Mouse (Mus musculus) layer of hippocampus, postnatal 14 days (tissue): ENCODE results near the gene Tnfrsf13c. TPM values are rescaled to one million over a fixed set of nuclear protein-coding genes. Genes with fewer than 3 reads are reported as not detected.

Source experiments
- DNase-seq, 2 experiments: peaks; one replicate each; pipeline ENCODE4 v3.0.0; 2021 to 2022; ENCODE audit warnings: low spot score in 2 of 2, mixed read lengths in 1 of 2
- microRNA-seq, 2 experiments: library from miRNA; unstranded; fragments of <30 nt; microRNA quantifications; one replicate each; pipeline ENCODE4 v1.2.0; 2021
- total RNA-seq, 2 experiments: library from RNA; stranded (reverse); gene quantifications; 2 replicates each; pipeline ENCODE4 v1.2.3; 2021

Tnfrsf13c gene
- total RNA-seq, 2 experiments from 2014 or later = 0.36 to 0.41 TPM

DNA sequence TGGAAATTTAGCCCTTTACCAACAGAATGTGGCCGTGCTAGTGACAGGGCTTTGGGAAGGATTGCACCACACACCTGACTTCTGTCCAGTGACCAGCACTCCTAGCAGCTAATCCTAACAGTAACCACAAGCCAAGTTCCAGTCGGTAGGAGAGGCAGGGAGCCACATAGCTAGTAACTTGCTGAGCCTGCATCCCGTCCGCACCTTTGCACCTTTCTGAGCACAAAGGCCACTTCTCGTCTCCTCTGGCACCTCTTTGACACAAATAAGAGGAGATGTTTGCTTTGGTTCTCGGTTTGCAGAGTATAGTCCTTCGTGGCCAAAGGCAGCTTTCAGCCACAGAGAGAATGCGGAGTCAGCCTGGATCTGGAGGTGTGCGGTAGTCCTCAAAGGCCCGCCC, 39.5 kb downstream of the Tnfrsf13c start:
- DNase-seq = no peak

DNA sequence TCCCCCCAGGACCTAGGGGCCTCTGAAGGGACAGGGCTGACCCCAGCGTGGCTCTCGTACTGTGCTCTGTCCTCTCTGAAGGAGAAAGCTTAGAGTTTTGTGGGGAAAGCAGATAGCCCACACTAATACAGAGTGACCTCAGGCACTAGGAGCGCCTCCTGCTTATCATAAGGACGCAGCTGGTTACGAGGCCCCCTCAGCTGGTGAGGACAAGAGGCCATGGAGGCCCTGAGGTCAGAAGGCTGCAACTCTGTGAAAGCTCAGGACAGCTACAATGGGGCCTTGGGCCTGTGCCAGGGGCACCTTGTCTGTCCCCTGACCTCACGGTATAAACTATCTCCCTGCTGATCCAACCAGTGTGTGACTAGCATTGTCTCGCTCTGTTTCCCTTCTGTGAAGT, 40.0 kb downstream of the Tnfrsf13c start:
- DNase-seq = no peak

DNA sequence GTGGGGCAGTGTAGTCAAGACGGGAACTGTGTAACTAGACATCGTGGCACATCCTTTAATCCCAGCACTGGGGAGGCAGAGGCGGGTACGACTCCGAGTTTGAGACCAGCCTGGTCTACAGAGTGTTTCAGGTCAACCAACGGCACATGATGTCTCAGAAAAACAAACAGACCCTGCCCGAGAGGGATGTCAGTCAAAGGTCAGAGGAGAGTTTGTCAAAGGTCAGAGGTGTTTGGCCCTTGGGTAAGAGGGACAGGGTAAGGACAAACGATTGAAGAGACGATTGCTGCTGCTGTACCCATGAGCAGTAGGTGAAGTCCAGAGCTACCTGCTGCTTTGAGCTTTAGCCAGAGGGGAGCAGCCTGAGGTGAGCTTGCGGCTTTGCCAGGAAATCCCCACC, 40.6 kb downstream of the Tnfrsf13c start:
- no peak for DNase-seq

DNA sequence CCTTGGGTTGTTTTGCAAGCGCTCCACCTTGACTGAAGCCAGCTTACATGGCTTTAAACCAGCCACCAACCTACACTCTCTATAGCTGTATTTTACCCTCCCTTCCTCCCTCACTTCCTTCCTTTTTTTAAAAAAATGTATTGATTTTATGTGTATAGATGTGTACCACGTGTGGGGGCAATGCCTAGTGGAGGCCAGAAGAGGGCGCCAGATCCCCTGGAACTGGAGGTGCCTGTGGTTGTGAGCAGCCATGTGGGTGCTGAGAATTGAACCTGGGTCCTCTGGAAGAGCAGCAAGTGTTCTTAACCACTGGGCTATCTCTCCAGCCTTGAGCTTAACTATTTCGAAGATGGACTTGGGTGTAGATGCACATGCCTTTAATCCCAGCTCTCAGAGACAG, 41.9 kb downstream of the Tnfrsf13c start:
- DNase-seq = no peak

DNA sequence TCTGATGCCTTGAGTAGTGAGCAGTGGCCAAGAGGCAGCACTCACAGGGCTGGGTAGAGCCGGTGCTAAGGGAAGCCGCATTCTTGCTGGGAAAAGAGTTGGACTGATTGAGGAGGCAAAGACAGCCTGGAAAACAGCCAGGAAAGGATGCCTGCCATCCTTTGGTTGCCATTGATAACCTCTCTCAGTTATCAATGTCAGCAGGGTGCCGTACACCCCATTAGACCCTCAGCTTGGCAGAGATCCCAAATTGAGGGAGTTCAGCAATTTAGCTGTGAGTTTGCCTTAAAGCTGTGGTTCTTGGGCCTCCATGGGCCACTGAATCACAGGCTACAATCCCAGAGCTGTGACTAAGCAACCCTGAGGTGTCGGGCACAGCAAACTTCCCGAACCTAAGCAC, 43.0 kb downstream of the Tnfrsf13c start:
- DNase-seq = no peak

DNA sequence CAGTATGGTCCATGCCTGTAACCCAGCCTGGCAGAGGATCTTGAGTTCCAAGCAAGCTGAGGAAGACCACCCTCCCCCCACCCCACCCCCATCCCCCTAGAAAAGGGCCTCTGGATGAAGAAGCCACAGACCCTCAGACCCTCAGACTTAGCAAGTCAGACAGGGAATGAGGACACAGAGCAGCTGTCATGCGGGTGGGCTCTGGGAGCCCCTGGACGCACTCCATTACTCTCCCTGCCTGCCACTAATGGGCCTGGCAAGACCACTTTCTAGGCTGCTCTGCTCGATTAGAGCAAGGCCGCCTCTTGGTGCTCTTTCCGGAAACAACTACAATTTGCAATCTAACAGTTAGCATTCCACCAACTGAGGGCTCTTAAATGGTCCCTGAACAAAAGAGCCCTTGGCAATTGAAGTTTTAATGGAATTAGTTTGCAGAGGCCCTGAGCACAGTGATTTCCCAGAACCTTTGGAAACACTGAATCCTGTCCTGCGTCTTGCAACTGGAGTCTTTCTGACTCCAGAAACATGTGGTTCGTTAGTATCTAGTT, 46.4 kb downstream of the Tnfrsf13c start:
- DNase-seq = no peak

DNA sequence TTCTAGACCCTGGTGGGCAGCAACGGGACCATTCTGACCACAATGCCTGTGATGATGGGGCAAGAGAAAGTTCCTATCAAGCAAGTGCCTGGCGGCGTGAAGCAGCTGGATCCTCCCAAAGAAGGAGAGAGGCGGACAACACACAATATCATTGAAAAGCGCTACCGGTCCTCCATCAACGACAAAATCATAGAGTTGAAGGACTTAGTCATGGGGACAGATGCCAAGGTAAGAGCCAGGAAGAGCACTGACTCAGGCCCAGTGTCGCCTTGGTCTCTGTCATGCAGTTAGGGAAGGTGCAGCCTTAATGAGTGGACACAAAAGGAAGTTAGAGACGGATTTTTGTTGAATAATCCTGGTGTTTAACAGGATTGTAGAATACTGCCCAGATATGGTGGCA, 49.1 kb downstream of the Tnfrsf13c start:
- no peak for DNase-seq

DNA sequence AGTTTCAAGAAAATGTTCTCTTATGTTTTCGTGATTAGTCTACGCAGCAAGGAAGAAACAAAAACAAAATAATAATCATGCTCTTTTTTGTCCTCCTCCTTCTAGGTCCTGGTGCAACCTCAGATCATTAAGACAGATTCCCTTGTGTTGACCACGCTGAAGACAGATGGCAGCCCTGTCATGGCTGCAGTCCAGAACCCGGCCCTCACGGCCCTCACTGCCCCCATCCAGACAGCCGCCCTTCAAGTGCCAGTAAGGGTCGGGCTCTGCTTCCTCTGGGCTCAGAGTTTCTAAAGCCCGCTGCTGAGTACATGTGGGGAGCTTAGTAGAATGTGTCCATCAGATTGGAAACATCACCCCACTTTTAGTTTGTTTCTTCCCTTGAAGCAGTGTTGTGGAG, 51.5 kb downstream of the Tnfrsf13c start:
- DNase-seq = no peak

Small RNA genes lying within 50 kb of the gene (microRNA-seq; reads per million reads assigned to microRNA genes)
- gene Mir33 = 28.9 to 34.6 reads per million in 2 experiments

Other genes starting within 250 kb of the Tnfrsf13c start
- not detected for gene 1700029P11Rik, start 243.8 kb downstream of the Tnfrsf13c start, total RNA-seq
- gene Xrcc6, start 236.5 kb downstream of the Tnfrsf13c start, total RNA-seq = 10 to 100 TPM; 29.1 to 30.2 TPM
- gene Desi1, start 190.5 kb downstream of the Tnfrsf13c start, total RNA-seq = 100 to 1,000 TPM; 115 to 119 TPM
- 10 to 100 TPM; 93.0 to 98.4 TPM for gene Snu13, start 176.8 kb downstream of the Tnfrsf13c start, total RNA-seq
- gene 4930407I10Rik, start 165.2 kb downstream of the Tnfrsf13c start, total RNA-seq = not detected
- gene Mei1, start 154.4 kb downstream of the Tnfrsf13c start, total RNA-seq = under 1 TPM; 0.18 to 0.31 TPM
- 10 to 100 TPM; 12.7 to 16.2 TPM for gene Ccdc134, start 96.4 kb downstream of the Tnfrsf13c start, total RNA-seq
- 100 to 1,000 TPM; 187 to 189 TPM for gene Srebf2, start 77.2 kb downstream of the Tnfrsf13c start, total RNA-seq
- 1 to 10 TPM; 2.5 to 3.1 TPM for gene Shisa8, start 11.6 kb downstream of the Tnfrsf13c start, total RNA-seq
- gene Cenpm, start 20.4 kb upstream of the Tnfrsf13c start, total RNA-seq = 1 to 10 TPM; 5.1 to 5.3 TPM
- gene 1500009C09Rik, start 28.0 kb upstream of the Tnfrsf13c start, total RNA-seq = 10 to 100 TPM; 89.4 to 94.8 TPM
- 100 to 1,000 TPM; 583 to 613 TPM for gene Sept3, start 50.5 kb upstream of the Tnfrsf13c start, total RNA-seq
- gene Wbp2nl, start 74.6 kb upstream of the Tnfrsf13c start, total RNA-seq = not detected
- 10 to 100 TPM; 38.2 to 39.3 TPM for gene Naga, start 114.6 kb upstream of the Tnfrsf13c start, total RNA-seq
- gene Pheta2, start 114.6 kb upstream of the Tnfrsf13c start, total RNA-seq = under 1 TPM; 0.39 to 0.45 TPM
- 100 to 1,000 TPM; 147 to 152 TPM for gene Smdt1, start 114.6 kb upstream of the Tnfrsf13c start, total RNA-seq
- 100 to 1,000 TPM; 203 to 221 TPM for gene Ndufa6, start 130.0 kb upstream of the Tnfrsf13c start, total RNA-seq
- 10 to 100 TPM; 33.5 to 33.9 TPM for gene Cyp2d22, start 155.9 kb upstream of the Tnfrsf13c start, total RNA-seq
- not detected for gene Cyp2d11, start 169.7 kb upstream of the Tnfrsf13c start, total RNA-seq
- not detected for gene Cyp2d10, start 182.8 kb upstream of the Tnfrsf13c start, total RNA-seq
- not detected for gene Cyp2d9, start 209.1 kb upstream of the Tnfrsf13c start, total RNA-seq